Mouse (Mus musculus) Muller cell, postnatal 12 days (primary cell): ENCODE measurements around the gene Armh4.
"Not testable (repeated sequence)": the region's sequence is repeated elsewhere in the genome, so short reads cannot be mapped to it uniquely, and the experiment has no call there.

Experiments
- DNase-seq: peaks from one replicate; pipeline ENCODE4 v3.0.0-alpha.2; 2015; ENCODE audit errors: inconsistent ontology term

Armh4 gene

GRCm38 (mm10) chr14:49782715-49783531 is at the start of gene Armh4:
Armh4 (minus strand) TSS chr14:49783383.
- DNase-seq = peak; percentile 83

- DNase-seq = no peak
Observed at GRCm38 (mm10) chr14:49829192-49830171, 46.3 kb upstream of the Armh4 start.

- not testable (repeated sequence) for DNase-seq
Observed at GRCm38 (mm10) chr14:49819721-49820440, 36.7 kb upstream of the Armh4 start.

GRCm38 (mm10) chr14:49818713-49819208 is 35.6 kb upstream of the Armh4 start:
- not testable (repeated sequence) for DNase-seq

- not testable (repeated sequence) for DNase-seq
Observed at GRCm38 (mm10) chr14:49812966-49813365, 29.8 kb upstream of the Armh4 start.

- not testable (repeated sequence) for DNase-seq
Observed at GRCm38 (mm10) chr14:49805051-49805450, 21.9 kb upstream of the Armh4 start.

GRCm38 (mm10) chr14:49801444-49801843 is 18.3 kb upstream of the Armh4 start:
- peak; percentile 24 for DNase-seq

GRCm38 (mm10) chr14:49793948-49794347 is 10.8 kb upstream of the Armh4 start:
- no peak for DNase-seq

- no peak for DNase-seq
Observed at GRCm38 (mm10) chr14:49790542-49790941, 7.4 kb upstream of the Armh4 start.

GRCm38 (mm10) chr14:49785793-49786192 is 2.6 kb upstream of the Armh4 start:
- DNase-seq = peak; percentile 13

- no peak for DNase-seq
Observed at GRCm38 (mm10) chr14:49783866-49784265, 683 bp upstream of the Armh4 start.

GRCm38 (mm10) chr14:49780416-49780815 is 2.8 kb downstream of the Armh4 start:
- no peak for DNase-seq

- DNase-seq = not testable (repeated sequence)
Observed at GRCm38 (mm10) chr14:49777539-49777938, 5.6 kb downstream of the Armh4 start.

GRCm38 (mm10) chr14:49771746-49772145 is 11.4 kb downstream of the Armh4 start:
- no peak for DNase-seq

GRCm38 (mm10) chr14:49766601-49767000 is 16.6 kb downstream of the Armh4 start:
- DNase-seq = no peak

- no peak for DNase-seq
Observed at GRCm38 (mm10) chr14:49755845-49756244, 27.3 kb downstream of the Armh4 start.

GRCm38 (mm10) chr14:49752614-49753013 is 30.6 kb downstream of the Armh4 start:
- no peak for DNase-seq

GRCm38 (mm10) chr14:49745874-49746273 is 37.3 kb downstream of the Armh4 start:
- DNase-seq = no peak

- no peak for DNase-seq
Observed at GRCm38 (mm10) chr14:49743946-49744526, 39.1 kb downstream of the Armh4 start.

- DNase-seq = peak; percentile 10
Observed at GRCm38 (mm10) chr14:49739328-49739727, 43.9 kb downstream of the Armh4 start.
